Comparison of ENCODE assay signal across 18 mouse cellular contexts in the genomic region with DNA sequence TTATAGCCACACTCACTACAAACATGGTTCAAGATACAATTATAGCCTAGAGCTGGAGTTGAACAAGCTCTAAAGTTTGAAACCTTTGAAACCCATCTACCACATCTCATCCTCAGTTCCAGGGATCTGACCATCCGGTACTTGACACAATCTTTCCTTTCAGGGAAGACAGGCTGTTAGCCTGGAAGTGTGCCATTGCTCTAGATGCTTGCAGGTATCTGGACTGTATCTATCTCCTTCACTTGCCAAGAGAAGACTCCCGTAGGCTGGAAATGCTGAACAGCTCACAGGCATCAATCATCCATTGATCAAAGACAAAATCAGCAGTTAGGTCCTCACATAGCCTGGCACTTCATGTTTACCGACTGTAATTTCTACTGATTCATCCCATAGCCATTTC.
DNase-seq lines count a peak whose midpoint lies in the region; ATAC-seq and TF ChIP-seq lines count a peak whose summit lies in the region.
"Had no signal": no experiment of that assay in that cellular context is flagged by ENCODE, and none has a peak within 500 bp of the region (broad histone marks: within the 10 kb centered on the region; RNA-seq: fewer than 3 reads in every experiment).

No protein-coding gene starts in this region.

- no peak overlapping the region for H3K27ac ChIP-seq in midbrain, postnatal 0 days (ENCODE audit: low read depth, low read length)
- H3K27ac ChIP-seq in midbrain, embryonic 10.5 days (replicated peaks), result no peak overlapping the region
- H3K27ac ChIP-seq: embryonic facial prominence, embryonic 13.5 days; forebrain, embryonic 12.5 days; heart, embryonic 13.5 days; hindbrain, embryonic 15.5 days had no signal

- no peaks in the 10 kb centered on the region for H3K9me3 ChIP-seq in midbrain, postnatal 0 days (ENCODE audit: low read length)
- H3K9me3 ChIP-seq in midbrain, embryonic 10.5 days (replicated peaks), result no peaks in the 10 kb centered on the region
- H3K9me3 ChIP-seq: embryonic facial prominence, embryonic 13.5 days; forebrain, embryonic 12.5 days; heart, embryonic 13.5 days; hindbrain, embryonic 15.5 days had no signal

- no peak overlapping the region for H3K4me2 ChIP-seq in midbrain, postnatal 0 days (ENCODE audit: low read depth, low read length, poor library complexity, severe bottlenecking)
- H3K4me2 ChIP-seq: embryonic facial prominence, embryonic 13.5 days; forebrain, embryonic 12.5 days; heart, embryonic 13.5 days; hindbrain, embryonic 15.5 days had no signal

- 84% methylated on average over 3 of the region's 3 CpGs for WGBS in midbrain, postnatal 0 days
- 95% methylated on average over 3 of the region's 3 CpGs for WGBS in midbrain, embryonic 10.5 days

- TF ChIP-seq CTCF in midbrain, postnatal 0 days (IDR thresholded peaks at IDR 0.05), result no peak

- no peaks in the 10 kb centered on the region for H3K4me1 ChIP-seq in midbrain, postnatal 0 days (ENCODE audit: insufficient read depth, low read length)
- no peaks in the 10 kb centered on the region for H3K4me1 ChIP-seq in midbrain, embryonic 10.5 days
- H3K4me1 ChIP-seq: embryonic facial prominence, embryonic 13.5 days had no signal

- DNase-seq in midbrain, postnatal 0 days (ENCODE audit: low spot score), result peak; percentile 17
- no peak for DNase-seq in midbrain, embryonic 10.5 days (ENCODE audit: low spot score)
- DNase-seq in cerebellum, adult 8-10 months, result peak; percentile 23
- DNase-seq in cerebellum, postnatal 14 days, result peak; percentile 71 to 76
- DNase-seq in embryo, embryonic 10.5 days (ENCODE audit: low spot score), result no peak
- DNase-seq in spleen, postnatal 36 days (ENCODE audit: low spot score in 2 of 2), result no peak
- no peak for DNase-seq in heart, adult 11 months
- DNase-seq: adrenal gland, adult 8-10 months; adrenal gland, postnatal 36 days; gastrocnemius, postnatal 14 days; heart, postnatal 36 days; kidney, adult 2 months had no signal

- H3K36me3 ChIP-seq in midbrain, postnatal 0 days (ENCODE audit: insufficient read depth, low read length), result no peaks in the 10 kb centered on the region
- no peaks in the 10 kb centered on the region for H3K36me3 ChIP-seq in midbrain, embryonic 10.5 days
- H3K36me3 ChIP-seq: embryonic facial prominence, embryonic 13.5 days; forebrain, embryonic 12.5 days; heart, embryonic 13.5 days; hindbrain, embryonic 15.5 days had no signal

- no peak for ATAC-seq in midbrain, postnatal 0 days (ENCODE audit: low FRiP score)
- ATAC-seq: forebrain, embryonic 16.5 days; intestine, embryonic 16.5 days had no signal

- H3K27me3 ChIP-seq in midbrain, postnatal 0 days (ENCODE audit: insufficient read depth, low read length), result no peaks in the 10 kb centered on the region
- H3K27me3 ChIP-seq in midbrain, embryonic 10.5 days (ENCODE audit: low read depth, poor library complexity, severe bottlenecking), result no peaks in the 10 kb centered on the region
- H3K27me3 ChIP-seq: embryonic facial prominence, embryonic 13.5 days; forebrain, embryonic 12.5 days; heart, embryonic 13.5 days; hindbrain, embryonic 15.5 days had no signal

- no peak overlapping the region for H3K4me3 ChIP-seq in midbrain, postnatal 0 days (ENCODE audit: low read depth, low read length)
- no peak overlapping the region for H3K4me3 ChIP-seq in midbrain, embryonic 10.5 days
- H3K4me3 ChIP-seq: embryonic facial prominence, embryonic 13.5 days; forebrain, embryonic 12.5 days; heart, embryonic 13.5 days; hindbrain, embryonic 15.5 days had no signal

- H3K9ac ChIP-seq in midbrain, postnatal 0 days (replicated peaks; ENCODE audit: low read length, poor library complexity, severe bottlenecking), result no peak overlapping the region
- H3K9ac ChIP-seq: embryonic facial prominence, embryonic 13.5 days; forebrain, embryonic 12.5 days; heart, embryonic 13.5 days; hindbrain, embryonic 15.5 days had no signal

Comparison
In these comparisons a context has a peak if more than half of its experiments do, and no peak if none do; other contexts are left out.
1. DNase-seq: peak in midbrain, postnatal 0 days (single experiment), cerebellum, adult 8-10 months (single experiment) and cerebellum, postnatal 14 days (2 of 2); none in midbrain, embryonic 10.5 days (single experiment), embryo, embryonic 10.5 days (single experiment), spleen, postnatal 36 days (0 of 2) and heart, adult 11 months (single experiment).